Mouse (Mus musculus) frontal cortex, postnatal 14 days (tissue): ENCODE measurements around the gene 6430531B16Rik.

ENCODE experiments used
- DNase-seq, 2 experiments: peaks; one replicate each; pipeline ENCODE4 v3.0.0; 2022; ENCODE audit warnings: low spot score in 2 of 2

6430531B16Rik gene

DNA sequence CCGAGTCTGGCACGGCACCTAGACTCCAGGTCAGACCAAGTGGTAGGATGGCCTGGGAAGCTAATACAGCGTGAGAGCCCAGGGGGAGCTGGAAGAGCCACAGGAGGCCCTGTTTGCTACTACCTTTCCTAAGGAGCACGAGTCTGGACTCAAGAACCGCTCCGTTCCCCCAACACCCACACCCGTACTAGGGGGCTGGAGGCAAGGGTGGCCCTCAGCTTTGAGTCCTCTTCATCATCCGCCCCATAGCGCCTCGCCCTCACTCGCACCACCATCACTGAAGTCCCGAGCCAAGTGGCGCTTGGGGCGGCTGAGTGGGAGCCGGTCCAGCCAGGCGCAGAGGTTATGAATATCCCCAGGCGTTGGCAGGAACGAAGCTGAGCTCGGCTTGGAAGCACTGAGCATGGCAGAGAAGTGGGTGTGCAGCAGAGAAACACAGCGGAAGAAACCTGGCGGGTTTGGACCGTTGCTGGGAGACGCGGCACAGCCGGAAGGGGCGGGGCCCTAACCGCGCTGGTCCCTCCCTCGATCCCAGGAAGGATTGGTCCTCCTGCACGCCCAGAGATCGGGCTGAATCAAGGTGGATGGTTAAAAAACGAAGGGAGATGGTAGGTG lies at the start of gene 6430531B16Rik:
Gene 6430531B16Rik, minus strand, starts transcription at position 478 of the 615 bp plus-strand sequence.
- peak; percentile 77 to 85 for DNase-seq

DNA sequence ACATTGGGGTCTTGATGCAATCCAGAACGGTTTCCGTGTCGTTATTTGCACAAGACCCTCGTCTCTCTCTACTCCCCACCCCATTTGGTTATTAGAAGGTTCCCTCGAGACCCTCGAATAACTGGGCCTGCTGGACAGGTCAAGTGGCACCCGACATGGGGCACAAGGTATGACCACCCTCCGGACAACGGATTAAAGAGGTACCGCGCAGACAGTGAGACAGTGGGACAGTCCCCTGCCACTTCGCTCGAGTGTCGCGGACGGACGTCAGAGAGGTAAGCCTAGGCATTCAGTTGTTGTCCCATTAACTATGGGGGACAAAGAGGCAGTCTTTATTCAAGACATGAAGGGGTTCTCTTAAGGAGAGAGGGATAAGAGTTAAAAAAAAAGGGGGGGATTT lies 32.8 kb upstream of the 6430531B16Rik start:
- DNase-seq = no peak

DNA sequence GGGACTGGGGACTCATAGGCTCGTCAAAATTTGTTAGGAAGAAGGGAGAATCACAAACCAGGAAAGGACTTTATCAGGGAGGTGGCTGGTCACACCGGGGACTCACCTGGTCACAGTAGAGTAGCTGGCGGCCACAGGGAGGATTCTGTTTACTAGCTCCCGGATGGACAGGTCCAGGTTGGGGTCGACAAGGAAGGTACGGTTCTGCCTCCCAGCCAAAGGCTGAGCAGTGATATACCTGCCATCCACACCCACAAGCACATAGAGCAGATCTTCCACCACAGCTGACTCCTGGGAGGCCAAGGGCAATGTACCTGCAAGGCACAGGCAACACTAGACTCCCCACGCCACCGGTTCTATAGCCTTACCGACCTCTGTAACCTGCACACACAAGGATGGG lies 29.2 kb upstream of the 6430531B16Rik start:
- DNase-seq = peak in 1 of 2 experiments; percentile 1

DNA sequence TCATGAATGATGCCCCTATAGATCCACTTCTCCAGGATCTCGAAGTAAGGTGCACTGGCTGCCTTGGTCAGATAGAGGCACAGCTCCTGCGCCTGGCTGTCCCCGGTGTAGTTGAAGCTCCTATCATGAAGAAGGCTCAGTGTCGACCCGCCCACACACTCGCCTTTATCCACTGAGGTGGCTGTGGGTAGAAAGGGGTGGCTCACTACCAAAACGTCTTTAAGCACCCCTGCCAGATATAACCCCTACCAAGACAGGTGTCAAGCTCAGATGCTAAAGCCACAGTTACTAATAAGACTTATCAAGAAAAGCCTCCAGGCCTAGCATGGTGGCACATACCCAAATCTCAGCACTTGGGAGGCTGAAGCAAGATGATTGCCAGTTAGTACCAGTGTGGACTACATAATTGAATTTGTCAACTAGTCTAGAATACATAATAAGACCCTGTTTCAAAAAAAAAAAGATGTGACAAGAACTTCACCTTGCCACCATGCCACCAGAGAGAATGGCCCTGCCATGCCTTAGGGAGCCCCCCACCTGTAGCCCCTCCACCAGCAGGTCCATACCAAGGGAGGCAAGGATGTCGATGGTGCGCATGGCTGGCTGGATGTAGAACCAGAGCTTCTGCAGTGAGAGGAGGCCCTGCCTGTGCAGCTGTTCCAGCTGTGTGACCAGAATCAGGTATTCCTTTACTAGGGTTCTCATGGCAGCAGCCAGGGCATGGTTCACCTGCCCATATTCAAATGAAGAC lies 28.5 kb upstream of the 6430531B16Rik start:
- peak in 1 of 2 experiments; percentile 2 for DNase-seq

DNA sequence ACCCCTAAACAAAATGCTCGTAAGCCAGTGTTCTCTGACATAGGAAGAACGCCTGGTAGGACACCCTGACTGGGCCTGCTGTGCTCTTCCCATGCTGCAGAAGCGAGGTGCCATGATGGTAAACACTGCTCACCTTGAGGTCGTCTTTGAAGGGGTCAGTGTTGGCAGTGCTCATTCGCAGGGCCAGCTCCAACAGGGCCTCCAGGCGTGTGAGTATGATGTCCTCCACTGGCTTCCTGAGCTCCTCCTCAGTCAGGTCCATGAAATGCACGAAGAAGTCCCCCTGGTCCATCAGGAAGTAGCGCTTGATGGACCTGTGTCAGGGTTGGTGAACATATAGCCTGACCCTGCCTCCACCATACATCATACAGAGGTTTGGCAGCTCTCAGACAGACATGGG lies 26.1 kb upstream of the 6430531B16Rik start:
- DNase-seq = no peak

DNA sequence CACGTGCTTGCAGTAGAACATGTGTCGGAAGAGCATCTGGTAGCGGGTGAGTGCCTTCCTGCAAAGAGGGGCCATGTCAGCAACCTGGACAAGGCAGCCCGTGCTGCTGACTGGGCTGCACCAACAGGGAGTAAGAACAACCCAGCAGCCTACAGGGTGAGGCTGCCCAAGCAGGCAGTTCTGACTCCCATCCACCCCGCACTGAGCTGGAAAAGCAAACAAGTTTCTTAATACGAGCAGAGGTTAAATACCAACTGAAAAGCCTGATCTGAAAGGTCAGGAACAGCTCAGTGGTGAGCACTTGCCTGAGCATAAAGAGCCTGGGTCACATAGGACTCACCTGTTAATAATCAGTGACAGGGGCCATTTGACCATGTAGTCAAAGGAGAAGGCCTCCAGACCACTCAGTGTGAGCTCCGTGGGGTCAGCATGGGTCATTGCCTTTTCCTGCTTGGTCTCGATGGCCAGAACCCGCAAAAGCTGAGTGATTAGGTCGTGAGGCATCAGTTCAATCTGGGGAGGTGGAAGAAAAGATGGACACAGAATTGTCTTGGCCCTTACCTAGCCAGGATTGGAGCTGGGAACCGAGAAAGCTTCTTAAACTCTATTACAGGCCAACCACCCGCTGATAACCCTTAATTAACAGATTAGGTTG lies 22.7 kb upstream of the 6430531B16Rik start:
- DNase-seq = peak in 1 of 2 experiments; percentile 3

DNA sequence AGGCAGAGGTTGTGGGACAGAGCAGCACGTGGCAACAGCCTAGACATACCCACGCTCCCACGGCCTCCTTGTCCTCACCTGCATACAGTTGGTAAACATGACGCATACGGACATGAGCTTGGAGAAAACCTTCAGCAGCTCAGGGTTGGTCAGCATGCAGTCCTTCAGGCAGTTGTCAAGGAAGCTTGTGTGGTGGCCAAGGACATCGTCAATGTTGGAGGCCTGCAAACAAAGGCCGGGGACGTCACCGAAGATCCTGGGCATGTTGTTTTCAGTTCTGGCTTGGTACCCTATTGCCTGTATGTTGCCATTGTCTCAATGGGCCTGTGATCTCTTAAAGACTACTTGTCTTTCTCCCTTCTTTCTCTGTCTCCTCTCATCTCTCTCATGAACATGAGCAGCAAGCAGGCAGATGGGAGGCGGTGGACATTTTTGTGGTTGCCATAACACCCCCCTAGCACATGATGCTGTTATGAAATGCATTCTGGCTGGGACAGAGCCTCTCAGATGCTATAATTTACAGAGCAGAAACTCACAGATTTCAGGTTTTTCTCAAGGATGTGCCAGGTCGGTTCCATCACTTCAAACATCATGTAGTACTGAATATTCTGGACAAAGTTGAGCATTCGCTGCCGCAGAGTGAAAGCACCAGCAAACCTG lies 20.3 kb upstream of the 6430531B16Rik start:
- DNase-seq = no peak

DNA sequence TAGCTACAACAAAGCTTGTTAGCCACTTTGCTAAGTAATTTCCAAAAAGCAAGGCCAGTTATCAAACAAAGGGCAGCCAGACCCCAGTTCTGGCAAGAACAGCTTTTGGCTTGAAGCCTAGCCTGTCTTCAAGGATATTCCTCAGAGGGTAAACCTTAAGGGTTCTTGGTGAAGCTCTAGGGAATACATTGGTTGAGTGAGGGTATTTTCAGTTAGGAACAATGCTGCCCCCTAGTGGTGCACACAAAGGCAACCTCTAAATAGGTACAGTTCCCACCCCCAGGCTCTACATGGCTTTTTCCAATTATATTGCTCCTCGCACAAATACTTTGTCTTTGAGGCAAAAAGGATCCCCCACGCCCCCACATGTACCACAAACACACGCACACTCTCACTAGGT lies 16.1 kb upstream of the 6430531B16Rik start:
- peak; percentile 37 to 64 for DNase-seq

DNA sequence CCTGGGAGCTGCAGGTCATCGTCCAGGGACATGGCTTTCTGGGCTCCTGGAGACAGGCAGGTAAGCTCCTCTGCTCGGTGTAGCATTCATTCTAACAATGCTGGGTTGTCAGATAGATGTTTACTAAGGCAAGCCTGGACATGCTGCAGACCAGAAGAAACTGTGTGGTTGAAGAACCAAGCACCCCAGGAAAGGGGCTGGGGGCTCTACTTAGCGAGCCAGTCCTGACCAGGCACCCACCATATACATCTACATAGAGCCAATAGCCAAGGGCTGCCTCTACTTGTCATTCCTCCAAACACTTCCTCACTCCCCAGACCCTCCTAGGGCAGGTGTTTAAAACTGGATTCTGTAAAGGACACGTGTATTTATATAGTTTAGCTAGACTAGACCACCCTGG lies 15.6 kb upstream of the 6430531B16Rik start:
- DNase-seq = no peak

DNA sequence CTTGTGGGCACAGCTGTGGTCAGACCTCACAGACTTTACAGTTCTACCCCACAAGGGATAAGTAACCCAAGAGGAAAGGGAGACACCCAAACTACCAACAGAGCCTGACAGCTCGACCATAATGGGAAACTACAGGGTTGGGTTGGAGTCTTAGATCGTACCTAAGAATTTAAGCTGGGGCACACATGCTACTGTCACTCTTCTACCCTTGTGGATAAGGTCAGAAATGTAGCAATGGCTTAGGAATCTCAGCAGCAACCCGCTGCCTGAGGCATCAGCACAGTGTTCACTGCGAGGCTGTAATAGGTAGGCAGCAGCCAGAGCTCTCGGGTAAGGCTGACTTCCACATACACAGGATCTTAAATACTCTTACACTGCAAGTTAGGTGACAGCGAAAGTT lies 15.0 kb upstream of the 6430531B16Rik start:
- DNase-seq = no peak

DNA sequence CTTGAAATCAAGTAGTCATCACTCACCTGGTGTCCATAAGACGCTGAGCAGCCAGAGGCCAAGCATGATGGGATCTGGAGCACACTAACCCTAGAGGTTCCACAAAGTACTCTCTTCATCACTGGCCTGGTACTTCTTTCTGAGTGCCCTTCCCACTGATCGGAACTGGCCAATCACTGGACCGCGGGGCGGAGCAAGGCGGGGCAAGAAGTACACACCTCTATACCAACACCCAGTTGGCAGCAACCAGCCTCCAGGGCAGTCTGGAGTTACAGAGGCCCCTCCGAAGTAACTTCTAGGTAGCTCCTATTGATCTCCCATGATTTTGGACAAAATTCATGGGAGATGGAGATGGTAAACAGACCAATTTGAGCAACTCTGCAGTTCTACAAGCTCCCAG lies 13.9 kb upstream of the 6430531B16Rik start, which contains the start of gene Adam8:
Gene Adam8, minus strand, starts transcription at position 157 of the 400 bp plus-strand sequence.
- no peak for DNase-seq

DNA sequence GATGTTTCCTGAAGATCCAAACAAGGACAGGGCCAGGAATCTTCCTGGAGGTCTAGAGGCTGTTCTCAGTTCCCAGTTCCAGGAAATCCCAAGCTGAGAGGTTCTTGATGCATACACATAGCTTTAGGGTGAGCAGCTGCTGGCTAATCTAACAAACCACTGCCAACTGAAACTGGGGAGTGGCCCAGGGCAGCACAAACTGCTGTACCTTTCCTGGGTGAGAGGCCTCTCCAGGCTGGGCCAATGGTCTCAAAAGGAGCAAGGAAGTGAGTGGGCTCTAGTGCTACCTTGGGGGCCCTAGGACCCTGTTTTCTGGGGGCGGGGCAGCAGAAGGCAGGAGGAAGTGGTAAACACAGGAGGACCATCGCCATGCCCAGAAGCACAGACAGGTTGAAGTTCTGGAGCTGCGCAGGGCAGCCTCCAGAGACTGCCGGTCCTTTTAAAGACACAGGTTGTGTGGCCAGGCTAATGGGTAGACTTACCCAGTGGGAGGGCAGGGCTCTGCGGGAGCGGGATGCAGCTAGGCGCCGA lies 12.4 kb upstream of the 6430531B16Rik start:
- DNase-seq = no peak

DNA sequence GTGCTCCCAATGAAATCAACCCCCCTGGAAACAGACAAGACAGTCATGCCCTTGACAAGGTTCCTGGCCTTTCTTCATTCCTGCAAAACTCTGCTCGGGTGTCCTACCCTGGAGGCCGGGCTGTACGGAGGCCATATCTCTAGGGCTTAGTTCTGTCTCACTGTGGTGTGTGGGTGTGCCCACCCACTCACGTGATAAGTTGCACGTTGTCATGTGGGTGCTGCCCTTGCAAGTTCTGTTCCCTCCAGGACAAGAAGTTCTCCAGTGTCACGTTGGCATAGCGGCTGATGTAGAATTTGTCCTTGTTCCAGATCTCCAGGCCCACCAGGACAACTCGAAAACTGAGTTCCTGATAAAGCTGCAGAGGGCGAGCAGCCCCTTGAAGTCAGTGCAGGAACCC lies 9.7 kb upstream of the 6430531B16Rik start:
- DNase-seq = no peak

DNA sequence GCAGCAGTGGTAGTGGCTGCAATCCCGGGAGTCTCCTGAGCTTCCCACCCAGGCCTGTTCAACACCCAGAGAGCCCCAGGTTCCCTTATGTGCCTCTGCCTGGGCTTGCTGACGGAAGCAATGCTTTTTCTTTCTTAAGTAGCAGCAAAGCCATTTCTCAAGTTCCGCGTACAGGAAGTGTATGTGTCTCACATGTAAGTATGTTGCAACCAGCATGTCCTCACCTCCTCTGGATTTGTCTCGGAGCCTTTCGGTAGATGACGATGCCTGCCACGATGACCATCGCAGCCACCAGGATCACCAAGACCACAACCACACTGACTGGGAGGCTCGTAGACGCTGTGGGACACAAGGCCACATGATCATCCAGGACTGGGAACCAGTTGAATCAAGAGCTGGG lies 6.0 kb upstream of the 6430531B16Rik start:
- no peak for DNase-seq

DNA sequence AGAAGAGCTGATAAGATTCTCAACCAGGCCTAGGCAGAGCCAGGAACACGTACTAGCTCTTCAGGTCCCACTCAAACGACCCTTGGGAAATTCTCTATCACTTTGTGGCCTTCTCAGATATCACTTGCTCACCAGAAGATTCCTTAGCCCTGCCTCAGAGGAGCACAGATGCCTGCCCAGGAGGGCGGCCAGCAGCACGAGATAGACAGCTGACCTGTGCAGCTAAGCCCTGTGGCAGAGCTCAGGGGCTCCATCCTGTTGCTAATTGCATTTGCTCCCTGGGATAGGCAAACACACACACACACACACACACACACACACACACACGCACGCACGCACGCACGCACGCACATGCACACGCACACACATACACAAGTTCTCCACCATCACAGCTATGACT lies 3.5 kb upstream of the 6430531B16Rik start:
- DNase-seq = no peak

DNA sequence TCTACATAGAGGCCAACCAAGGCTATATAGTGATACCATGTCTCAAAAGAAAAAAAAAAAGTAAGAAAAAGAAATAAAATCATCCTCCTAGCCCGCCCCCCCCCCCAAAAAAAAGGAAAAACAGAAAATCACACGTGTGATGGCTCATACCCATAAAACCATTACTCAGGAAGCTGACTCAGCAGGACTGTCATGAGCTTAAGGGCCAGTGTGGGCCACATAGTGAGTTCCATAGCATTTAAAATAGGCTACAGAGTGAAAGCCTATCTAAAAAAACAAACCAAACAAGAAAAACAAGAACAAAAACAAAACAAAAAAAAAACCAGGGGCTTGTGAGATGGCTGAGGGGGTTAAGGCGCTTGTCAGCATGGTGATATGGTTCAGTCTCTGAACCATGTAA lies 2.2 kb upstream of the 6430531B16Rik start:
- no peak for DNase-seq

DNA sequence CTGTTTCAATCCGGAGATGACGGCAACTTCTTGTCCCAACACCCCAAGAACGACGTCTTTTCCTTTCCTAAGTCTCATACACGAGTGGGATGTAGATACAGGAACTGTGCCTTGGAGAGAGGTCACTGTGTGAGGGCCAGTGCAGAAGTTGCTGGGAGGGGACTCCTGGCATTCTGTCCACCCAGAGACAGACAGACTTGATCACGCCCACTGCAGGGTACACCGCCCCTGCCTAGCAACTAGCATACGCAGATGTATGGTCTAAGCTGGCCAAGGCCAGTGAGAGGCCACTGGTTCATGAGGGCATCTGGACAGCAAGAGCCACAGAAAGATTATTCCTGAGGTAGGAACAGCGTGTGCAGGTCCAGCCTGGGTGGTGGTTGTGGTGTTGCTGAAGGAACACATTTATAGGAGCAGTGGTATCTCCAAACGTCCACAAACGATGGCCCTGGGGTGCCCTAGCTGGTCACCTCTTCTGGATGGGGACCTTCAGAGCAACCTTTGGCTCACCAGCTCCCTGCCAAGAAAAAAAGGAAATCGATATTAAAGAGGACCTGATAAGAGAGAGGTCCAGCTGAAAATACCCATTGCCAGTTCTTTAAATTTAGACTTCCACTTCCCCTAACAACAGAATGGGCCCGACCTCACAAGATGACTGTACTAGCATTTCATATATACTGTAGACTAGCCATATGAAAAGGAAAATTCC lies 610 bp upstream of the 6430531B16Rik start:
- no peak for DNase-seq

DNA sequence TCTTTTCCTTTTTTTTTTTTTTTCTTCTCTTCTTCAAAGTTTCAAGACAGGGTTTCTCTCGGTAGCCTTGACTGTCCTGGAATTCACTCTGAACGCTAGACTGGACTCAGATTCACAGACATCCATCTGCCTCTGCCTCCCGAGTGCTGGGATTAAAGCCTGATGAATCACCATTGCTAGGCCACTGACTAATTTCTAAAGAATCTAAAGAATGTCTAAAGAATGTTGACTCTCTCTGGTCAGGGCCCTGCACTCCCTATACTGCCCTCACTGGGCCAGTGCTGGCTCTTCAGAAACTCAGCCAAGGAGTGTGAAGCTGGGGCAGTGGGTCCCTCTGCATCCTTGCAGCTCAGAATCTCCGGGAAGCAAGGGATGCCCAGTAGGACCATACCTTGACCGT lies 3.1 kb downstream of the 6430531B16Rik start:
- no peak for DNase-seq

DNA sequence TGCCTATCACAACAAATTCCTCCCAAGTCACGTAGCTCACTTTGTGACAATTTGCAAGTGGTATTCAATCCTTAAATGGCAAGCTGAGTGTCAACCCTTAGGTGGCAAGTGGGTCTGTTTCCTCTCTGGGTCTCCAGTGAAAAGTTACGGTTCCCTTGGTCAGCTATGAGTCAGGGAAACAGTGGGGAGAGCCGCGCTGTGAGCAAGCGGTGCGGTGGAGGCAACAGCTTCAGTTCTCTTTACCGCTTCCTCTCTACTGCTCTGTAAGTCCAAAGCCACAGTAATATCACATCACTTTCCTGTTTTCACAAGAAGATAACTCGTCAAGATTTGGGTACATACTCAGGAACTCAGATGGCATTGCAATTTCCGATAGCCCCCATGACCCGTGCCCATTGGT lies 4.2 kb downstream of the 6430531B16Rik start:
- no peak for DNase-seq

DNA sequence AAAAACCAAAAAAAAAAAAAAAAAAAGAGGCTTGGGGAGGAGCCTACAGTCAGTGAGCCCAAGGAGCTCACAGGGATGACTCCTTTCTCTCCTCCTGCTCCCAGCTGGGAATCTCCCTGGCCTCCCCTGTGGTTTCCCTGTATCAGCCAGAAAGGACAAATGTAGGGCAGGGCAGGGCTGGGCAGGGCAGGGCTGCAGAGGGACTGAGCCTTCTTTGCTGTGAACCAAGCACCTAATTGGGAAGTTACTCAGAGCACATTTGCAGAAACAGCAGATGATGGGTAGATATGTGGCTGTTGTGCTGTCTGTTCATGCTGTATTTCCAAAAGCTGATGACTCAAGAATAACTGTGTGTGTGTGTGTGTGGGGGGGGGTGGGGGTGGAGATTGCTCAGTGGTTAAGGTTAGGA lies 5.6 kb downstream of the 6430531B16Rik start:
- no peak for DNase-seq

DNA sequence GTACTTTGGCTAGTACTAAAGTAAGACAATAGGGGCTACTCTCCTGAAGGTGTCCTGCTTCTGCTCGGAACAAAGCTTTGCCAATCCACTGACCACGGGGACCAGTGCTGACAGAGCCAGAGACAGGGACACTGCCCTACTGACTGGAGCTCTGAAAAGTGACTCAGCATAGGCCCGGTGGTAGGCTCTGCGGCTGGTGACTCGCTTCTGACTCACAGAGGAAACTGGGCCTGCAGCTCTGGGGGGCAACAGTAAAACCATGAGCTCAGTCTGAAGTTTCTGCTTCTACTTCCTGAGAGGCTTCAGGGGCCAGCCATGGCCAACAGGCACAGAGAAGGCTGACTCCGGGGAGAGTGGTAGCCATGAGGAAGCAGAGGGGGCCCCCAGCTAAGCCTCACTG lies 7.1 kb downstream of the 6430531B16Rik start:
- no peak for DNase-seq
